Mouse (Mus musculus): ENCODE results near the gene Hoxa10. TPM values are rescaled to one million over a fixed set of nuclear protein-coding genes. Genes with fewer than 3 reads are reported as not detected.
A peak's percentile ranks its signal among the peaks of the same experiment; 100 is the strongest.

Gene Hoxa10
- polyA plus RNA-seq, 1 experiment from 2014 or later, result not detected

DNA sequence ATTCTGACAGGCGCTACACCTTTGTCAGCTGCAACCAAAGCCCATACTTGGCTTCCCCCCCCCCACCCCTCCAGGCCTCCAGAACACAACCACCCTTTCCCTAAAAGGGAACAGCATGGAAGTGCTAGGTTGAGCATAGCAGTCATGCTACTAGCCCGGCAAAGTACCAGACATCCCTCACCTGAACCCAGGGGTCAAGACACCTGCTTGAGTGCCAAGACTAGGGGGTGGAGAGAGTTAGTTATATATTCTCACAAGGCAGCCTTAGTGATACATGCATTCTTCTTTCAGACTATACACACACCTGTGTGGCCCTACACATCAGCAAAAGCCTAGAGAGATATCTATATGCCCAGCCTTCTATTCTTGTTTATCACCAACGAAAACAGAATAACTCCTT is 54.8 kb downstream of the Hoxa10 start:
- 29% methylated on average over 3 of the region's 3 CpGs for WGBS
- Histone ChIP-seq H3K4me2 (ENCODE audit: low read depth, low read length) (no peak overlapping the region), H3K4me3 (ENCODE audit: low read length) (no peak overlapping the region), H3K4me1 (ENCODE audit: control insufficient read depth, insufficient read depth, low read length) (no peaks in the 10 kb centered on the region), H3K9me3 (replicated peaks; ENCODE audit: control insufficient read depth, low read length) (no peaks in the 10 kb centered on the region), H3K27me3 (ENCODE audit: control insufficient read depth, insufficient read depth, low read length) (peaks cover 98% of the 10 kb centered on the region), H3K9ac (ENCODE audit: low read length) (no peak overlapping the region), H3K27ac (ENCODE audit: low read length) (no peak overlapping the region), H3K36me3 (ENCODE audit: control insufficient read depth, insufficient read depth) (no peaks in the 10 kb centered on the region)
- no peak for ATAC-seq (replicated peaks; ENCODE audit: extremely low read depth, insufficient read depth, low FRiP score)

GRCm38 (mm10) chr6:52185222-52185621 is 55.4 kb downstream of the Hoxa10 start:
- H3K4me3 ChIP-seq (ENCODE audit: low read length), result no peak overlapping the region
- H3K9me3 ChIP-seq (replicated peaks; ENCODE audit: control insufficient read depth, low read length), result no peaks in the 10 kb centered on the region
- no peak overlapping the region for H3K27ac ChIP-seq (ENCODE audit: low read length)
- H3K4me1 ChIP-seq (ENCODE audit: control insufficient read depth, insufficient read depth, low read length), result no peaks in the 10 kb centered on the region
- no peaks in the 10 kb centered on the region for H3K36me3 ChIP-seq (ENCODE audit: control insufficient read depth, insufficient read depth)
- WGBS, result 6% methylated on average over 19 of the region's 19 CpGs
- H3K9ac ChIP-seq (ENCODE audit: low read length), result no peak overlapping the region
- no peak for ATAC-seq (replicated peaks; ENCODE audit: extremely low read depth, insufficient read depth, low FRiP score)
- no peak overlapping the region for H3K4me2 ChIP-seq (ENCODE audit: low read depth, low read length)
- peaks cover 97% of the 10 kb centered on the region for H3K27me3 ChIP-seq (ENCODE audit: control insufficient read depth, insufficient read depth, low read length)

DNA sequence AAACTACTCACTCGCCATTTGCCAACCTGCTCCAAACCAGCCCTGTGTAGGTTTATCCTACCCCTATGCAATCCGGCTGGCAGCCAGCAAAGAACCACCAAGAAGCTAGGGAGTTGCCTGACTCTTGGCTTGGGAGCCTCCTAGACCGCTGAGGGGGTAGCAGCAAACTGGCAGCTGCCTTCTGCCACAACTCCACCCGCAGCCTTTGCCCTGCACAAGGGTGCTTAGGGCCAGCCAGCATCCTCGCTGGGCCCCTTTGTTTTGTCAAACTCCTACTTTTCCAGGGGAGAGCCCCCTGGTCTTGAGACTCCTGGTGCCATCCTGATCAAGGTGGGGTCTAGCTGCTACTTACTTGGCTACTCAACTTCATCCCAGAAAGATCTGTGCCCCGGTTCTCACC is 56.0 kb downstream of the Hoxa10 start:
- Histone ChIP-seq H3K9me3 (replicated peaks; ENCODE audit: control insufficient read depth, low read length) (no peaks in the 10 kb centered on the region), H3K27me3 (ENCODE audit: control insufficient read depth, insufficient read depth, low read length) (peaks cover 97% of the 10 kb centered on the region), H3K4me1 (ENCODE audit: control insufficient read depth, insufficient read depth, low read length) (no peaks in the 10 kb centered on the region), H3K27ac (ENCODE audit: low read length) (no peak overlapping the region), H3K36me3 (ENCODE audit: control insufficient read depth, insufficient read depth) (no peaks in the 10 kb centered on the region), H3K9ac (ENCODE audit: low read length) (no peak overlapping the region), H3K4me3 (ENCODE audit: low read length) (no peak overlapping the region), H3K4me2 (ENCODE audit: low read depth, low read length) (no peak overlapping the region)
- 11% methylated on average over 6 of the region's 6 CpGs for WGBS
- no peak for ATAC-seq (replicated peaks; ENCODE audit: extremely low read depth, insufficient read depth, low FRiP score)

GRCm38 (mm10) chr6:52183311-52184080 is 57.2 kb downstream of the Hoxa10 start:
- Histone ChIP-seq H3K36me3 (ENCODE audit: control insufficient read depth, insufficient read depth) (no peaks in the 10 kb centered on the region), H3K4me1 (ENCODE audit: control insufficient read depth, insufficient read depth, low read length) (no peaks in the 10 kb centered on the region), H3K9me3 (replicated peaks; ENCODE audit: control insufficient read depth, low read length) (no peaks in the 10 kb centered on the region), H3K27me3 (ENCODE audit: control insufficient read depth, insufficient read depth, low read length) (peaks cover 97% of the 10 kb centered on the region), H3K27ac (ENCODE audit: low read length) (no peak overlapping the region), H3K4me2 (ENCODE audit: low read depth, low read length) (no peak overlapping the region), H3K9ac (ENCODE audit: low read length) (no peak overlapping the region), H3K4me3 (ENCODE audit: low read length) (no peak overlapping the region)
- ATAC-seq (replicated peaks; ENCODE audit: extremely low read depth, insufficient read depth, low FRiP score), result no peak
- 24% methylated on average over 10 of the region's 10 CpGs for WGBS

GRCm38 (mm10) chr6:52182793-52183192 is 57.9 kb downstream of the Hoxa10 start:
- no peak for ATAC-seq (replicated peaks; ENCODE audit: extremely low read depth, insufficient read depth, low FRiP score)
- Histone ChIP-seq H3K4me1 (ENCODE audit: control insufficient read depth, insufficient read depth, low read length) (no peaks in the 10 kb centered on the region), H3K4me2 (ENCODE audit: low read depth, low read length) (no peak overlapping the region), H3K9ac (ENCODE audit: low read length) (no peak overlapping the region), H3K36me3 (ENCODE audit: control insufficient read depth, insufficient read depth) (no peaks in the 10 kb centered on the region), H3K9me3 (replicated peaks; ENCODE audit: control insufficient read depth, low read length) (no peaks in the 10 kb centered on the region), H3K27me3 (ENCODE audit: control insufficient read depth, insufficient read depth, low read length) (peaks cover 96% of the 10 kb centered on the region), H3K27ac (ENCODE audit: low read length) (no peak overlapping the region), H3K4me3 (ENCODE audit: low read length) (no peak overlapping the region)
- 32% methylated on average over 1 of the region's 1 CpGs for WGBS

GRCm38 (mm10) chr6:52182030-52182429 is 58.6 kb downstream of the Hoxa10 start:
- no peaks in the 10 kb centered on the region for H3K9me3 ChIP-seq (replicated peaks; ENCODE audit: control insufficient read depth, low read length)
- peaks cover 96% of the 10 kb centered on the region for H3K27me3 ChIP-seq (ENCODE audit: control insufficient read depth, insufficient read depth, low read length)
- H3K4me1 ChIP-seq (ENCODE audit: control insufficient read depth, insufficient read depth, low read length), result no peaks in the 10 kb centered on the region
- H3K27ac ChIP-seq (ENCODE audit: low read length), result no peak overlapping the region
- no peak overlapping the region for H3K4me3 ChIP-seq (ENCODE audit: low read length)
- H3K4me2 ChIP-seq (ENCODE audit: low read depth, low read length), result no peak overlapping the region
- ATAC-seq (replicated peaks; ENCODE audit: extremely low read depth, insufficient read depth, low FRiP score), result no peak
- 37% methylated on average over 2 of the region's 2 CpGs for WGBS
- no peak overlapping the region for H3K9ac ChIP-seq (ENCODE audit: low read length)
- no peaks in the 10 kb centered on the region for H3K36me3 ChIP-seq (ENCODE audit: control insufficient read depth, insufficient read depth)

MicroRNAs encoded within 50 kb of the gene (microRNA counts, 519-probe panel; counts per million panel counts)
- 1,446 counts per million, percentile 9 among the panel's probes with 10 or more counts for microRNA mmu-miR-196b

Small RNA genes lying within 50 kb of the gene (microRNA-seq; reads per million reads assigned to microRNA genes)
- 212 reads per million, percentile 62 among the genes with 10 or more reads in this experiment for gene Mir196b

Other genes with a start within 250 kb of the Hoxa10 start
- gene Skap2, start 228.3 kb downstream of the Hoxa10 start, polyA plus RNA-seq (2015; fragmentation: Nextera tagmentation; extraction: Ambion mirVana), result 15.9 and 17.0 TPM in 2 replicates
- gene Hoxa1, start 82.5 kb downstream of the Hoxa10 start, polyA plus RNA-seq (2015; fragmentation: Nextera tagmentation; extraction: Ambion mirVana), result 0.44 and 0.68 TPM in 2 replicates
- gene Hoxa2, start 76.0 kb downstream of the Hoxa10 start, polyA plus RNA-seq (2015; fragmentation: Nextera tagmentation; extraction: Ambion mirVana), result 1.5 and 2.0 TPM in 2 replicates
- gene 5730596B20Rik, start 63.4 kb downstream of the Hoxa10 start, polyA plus RNA-seq (2015; fragmentation: Nextera tagmentation; extraction: Ambion mirVana), result 0.13 and 0.32 TPM in 2 replicates
- gene Hoxa4, start 49.1 kb downstream of the Hoxa10 start, polyA plus RNA-seq (2015; fragmentation: Nextera tagmentation; extraction: Ambion mirVana), result 0.54 TPM in 1 of 2 replicates, not detected in the other
- 1.3 and 3.3 TPM in 2 replicates for gene Hoxa5, start 36.3 kb downstream of the Hoxa10 start, polyA plus RNA-seq (2015; fragmentation: Nextera tagmentation; extraction: Ambion mirVana)
- gene Hoxa6, start 32.1 kb downstream of the Hoxa10 start, polyA plus RNA-seq (2015; fragmentation: Nextera tagmentation; extraction: Ambion mirVana), result not detected in 2 replicates
- 0.89 and 1.3 TPM in 2 replicates for gene Hoxa3, start 27.5 kb downstream of the Hoxa10 start, polyA plus RNA-seq (2015; fragmentation: Nextera tagmentation; extraction: Ambion mirVana)
- not detected in 2 replicates for gene Gm28308, start 27.5 kb downstream of the Hoxa10 start, polyA plus RNA-seq (2015; fragmentation: Nextera tagmentation; extraction: Ambion mirVana)
- gene Hoxa7, start 19.0 kb downstream of the Hoxa10 start, polyA plus RNA-seq (2015; fragmentation: Nextera tagmentation; extraction: Ambion mirVana), result 0.35 and 0.38 TPM in 2 replicates
- 0.17 TPM in 1 of 2 replicates, not detected in the other for gene Hoxa9, start 9.8 kb downstream of the Hoxa10 start, polyA plus RNA-seq (2015; fragmentation: Nextera tagmentation; extraction: Ambion mirVana)
- gene Hoxa11, start 5.0 kb upstream of the Hoxa10 start, polyA plus RNA-seq (2015; fragmentation: Nextera tagmentation; extraction: Ambion mirVana), result not detected in 2 replicates
- not detected in 2 replicates for gene Hoxa13, start 20.0 kb upstream of the Hoxa10 start, polyA plus RNA-seq (2015; fragmentation: Nextera tagmentation; extraction: Ambion mirVana)
- 0.06 TPM in 1 of 2 replicates, not detected in the other for gene Evx1, start 72.6 kb upstream of the Hoxa10 start, polyA plus RNA-seq (2015; fragmentation: Nextera tagmentation; extraction: Ambion mirVana)

All from heart, embryonic 16.5 days (tissue).